In genomic region chr10:110927491-110927890, GRCm38 (mm10) we compare ENCODE assay signal across 8 mouse cellular contexts. TPM values are rescaled to one million over a fixed set of nuclear protein-coding genes. Genes with fewer than 3 reads are reported as not detected.
DNase-seq lines count a peak whose midpoint lies in the region; ATAC-seq and TF ChIP-seq lines count a peak whose summit lies in the region.
"Had no signal": no experiment of that assay in that cellular context is flagged by ENCODE, and none has a peak within 500 bp of the region (broad histone marks: within the 10 kb centered on the region; RNA-seq: fewer than 3 reads in every experiment).

No protein-coding gene starts in this region.

- no peak overlapping the region for H3K4me3 ChIP-seq in left cerebral cortex, adult 2 months
- no peak overlapping the region for H3K4me3 ChIP-seq in forebrain, postnatal 0 days (ENCODE audit: low read depth, low read length)
- no peak overlapping the region for H3K4me3 ChIP-seq in limb, embryonic 15.5 days

- no peaks in the 10 kb centered on the region for H3K9me3 ChIP-seq in forebrain, postnatal 0 days (ENCODE audit: low read length)
- no peaks in the 10 kb centered on the region for H3K9me3 ChIP-seq in limb, embryonic 15.5 days

- H3K36me3 ChIP-seq in forebrain, postnatal 0 days (ENCODE audit: insufficient read depth) = no peaks in the 10 kb centered on the region
- no peaks in the 10 kb centered on the region for H3K36me3 ChIP-seq in limb, embryonic 15.5 days

- 47% methylated on average over 11 of the region's 11 CpGs for WGBS in forebrain, postnatal 0 days
- WGBS in limb, embryonic 15.5 days = 29% methylated on average over 11 of the region's 11 CpGs

- TF ChIP-seq CTCF in left cerebral cortex, adult 2 months (IDR thresholded peaks at IDR 0.05) = peak; percentile 12
- no peak for TF ChIP-seq CTCF in brain, embryonic 14.5 days (IDR thresholded peaks at IDR 0.05; ENCODE audit: borderline replicate concordance, extremely low read depth, insufficient read depth, insufficient read length)
- TF ChIP-seq CTCF in forebrain, postnatal 0 days (IDR thresholded peaks at IDR 0.05; ENCODE audit: low read depth) = peak; percentile 22; the same call in 1 of the 2 replicates

- no peak overlapping the region for H3K9ac ChIP-seq in forebrain, postnatal 0 days
- no peak overlapping the region for H3K9ac ChIP-seq in limb, embryonic 15.5 days

- H3K27me3 ChIP-seq in forebrain, postnatal 0 days (ENCODE audit: insufficient read depth, low read length) = no peaks in the 10 kb centered on the region
- H3K27me3 ChIP-seq in limb, embryonic 15.5 days = no peaks in the 10 kb centered on the region

- DNase-seq in left cerebral cortex, adult 2 months (ENCODE audit: extremely low spot score in 1 of 2, low spot score in 2 of 2) = no peak
- no peak for DNase-seq in left cerebral cortex, adult 9 months (ENCODE audit: low spot score in 2 of 2)
- peak; percentile 86 for DNase-seq in brain, embryonic 14.5 days (ENCODE audit: low read depth)
- peak; percentile 80 for DNase-seq in forebrain, postnatal 0 days
- no peak for DNase-seq in thymus, postnatal 0 days (ENCODE audit: low spot score)
- DNase-seq in right cerebral cortex, adult 2 months (ENCODE audit: low spot score in 2 of 2) = no peak

- TF ChIP-seq POLR2A in brain, embryonic 14.5 days (IDR thresholded peaks at IDR 0.05; ENCODE audit: borderline replicate concordance, extremely low read depth, insufficient read depth, insufficient read length, poor library complexity, severe bottlenecking) = no peak

- no peak overlapping the region for H3K27ac ChIP-seq in left cerebral cortex, adult 2 months
- peak overlapping the region; percentile 36; the same call in 1 of the 2 replicates for H3K27ac ChIP-seq in forebrain, postnatal 0 days (ENCODE audit: low read depth, low read length)
- peak overlapping the region; percentile 72 for H3K27ac ChIP-seq in limb, embryonic 15.5 days
- H3K27ac ChIP-seq: macrophage had no signal

- peaks cover 22% of the 10 kb centered on the region for H3K4me1 ChIP-seq in forebrain, postnatal 0 days (ENCODE audit: insufficient read depth)
- H3K4me1 ChIP-seq in limb, embryonic 15.5 days = peaks cover 52% of the 10 kb centered on the region

- intact Hi-C loops in left cerebral cortex, adult 2 months (cut with DNase I) = no loop called here

- ATAC-seq in forebrain, postnatal 0 days = peak; percentile 71
- 0 out of 2 replicates have a peak, but pooled peaks have one; percentile 40 for ATAC-seq in limb, embryonic 15.5 days (ENCODE audit: insufficient number of reproducible peaks, low FRiP score, low TSS enrichment, low read depth)

- no peak overlapping the region for H3K4me2 ChIP-seq in forebrain, postnatal 0 days (ENCODE audit: low read depth)
- H3K4me2 ChIP-seq in limb, embryonic 15.5 days = peak overlapping the region; percentile 24

RNA-seq across cellular contexts. Expression of gene Csrp2, which starts 7.9 kb away (rescaled TPM):
- total RNA-seq in left cerebral cortex, adult 2 months (2021) = 10 to 100 TPM in 1 of 2 experiments, 1 to 10 TPM in 1; 7.0 to 10.7 TPM
- polyA plus RNA-seq in brain, embryonic 14.5 days (2012; rRNA removed) = 108 and 138 TPM in 2 replicates
- total RNA-seq in forebrain, postnatal 0 days (2014; rRNA removed) = 147 and 199 TPM in 2 replicates
- 128 and 164 TPM in 2 replicates for polyA plus RNA-seq in forebrain, postnatal 0 days (2015; fragmentation: Nextera tagmentation; extraction: Ambion mirVana)
- 130 TPM in 2 replicates for polyA plus RNA-seq in limb, embryonic 15.5 days (2015; fragmentation: Nextera tagmentation; extraction: Ambion mirVana)
- polyA plus RNA-seq in thymus, postnatal 0 days (2015; fragmentation: Nextera tagmentation; extraction: Ambion mirVana) = 31.6 and 36.1 TPM in 2 replicates

Comparison
In these comparisons a context has a peak if more than half of its experiments do, and no peak if none do; other contexts are left out.
1. DNase-seq: peak in brain, embryonic 14.5 days (single experiment) and forebrain, postnatal 0 days (single experiment); none in left cerebral cortex, adult 2 months (0 of 2), left cerebral cortex, adult 9 months (0 of 2), thymus, postnatal 0 days (single experiment) and right cerebral cortex, adult 2 months (0 of 2).